In the genomic region with DNA sequence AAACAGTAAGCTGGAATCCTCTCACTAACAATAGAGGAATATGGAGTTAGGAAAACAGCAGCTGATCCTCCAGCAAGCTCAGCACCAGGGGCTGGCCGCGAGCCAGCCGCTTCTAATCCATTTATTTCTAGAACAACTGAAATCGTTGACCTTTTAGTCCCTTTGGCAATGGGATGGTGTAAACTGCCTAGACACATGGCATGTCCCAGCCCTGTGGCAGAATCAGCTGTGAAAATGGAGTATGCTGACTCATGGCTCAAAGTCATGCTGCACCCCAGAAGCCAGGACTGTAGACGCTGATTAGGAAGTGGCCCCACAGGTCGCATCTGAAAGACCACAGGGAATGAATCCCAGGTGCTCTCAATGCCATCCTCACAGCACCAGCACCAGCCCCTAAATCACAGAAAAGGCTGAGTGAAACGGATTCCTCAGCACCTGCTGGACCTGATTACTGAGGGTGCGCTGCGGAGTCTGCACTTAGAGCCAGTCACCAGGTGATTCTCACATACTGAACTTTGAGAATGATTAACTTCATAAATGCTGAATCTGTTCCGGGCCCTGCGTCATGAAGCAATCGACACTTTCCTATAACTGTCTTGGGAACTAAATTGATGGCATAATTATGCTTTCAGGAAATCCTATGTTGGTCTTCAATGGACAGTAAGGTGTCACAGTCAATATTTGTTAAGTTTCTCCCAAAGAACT, we compare ENCODE assay signal across 11 mouse cellular contexts. TPM values are rescaled to one million over a fixed set of nuclear protein-coding genes. Genes with fewer than 3 reads are reported as not detected.
DNase-seq lines count a peak whose midpoint lies in the region; ATAC-seq and TF ChIP-seq lines count a peak whose summit lies in the region.
"Had no signal": no experiment of that assay in that cellular context is flagged by ENCODE, and none has a peak within 500 bp of the region (broad histone marks: within the 10 kb centered on the region; RNA-seq: fewer than 3 reads in every experiment).

No protein-coding gene starts in this region.

- TF ChIP-seq CTCF in liver, adult 2 months (IDR thresholded peaks at IDR 0.05; ENCODE audit: low read depth, low read length) = no peak

- DNase-seq in gastrocnemius, postnatal 25 days = peak; percentile 4
- no peak for DNase-seq in gastrocnemius, postnatal 10 days
- peak; percentile 49 for DNase-seq in liver, adult 2 months (ENCODE audit: extremely low read depth, low read depth, low spot score)
- DNase-seq in liver = no peak
- peak; percentile 83 for DNase-seq in retina, postnatal 1 day
- no peak for DNase-seq in lung, adult 18-20 months
- no peak for DNase-seq in left cerebral cortex, postnatal 25 days (ENCODE audit: low spot score in 2 of 2)
- DNase-seq: heart, postnatal 14 days; lung, postnatal 36 days had no signal

- peak; percentile 87 for ATAC-seq in intestine, embryonic 16.5 days

- TF ChIP-seq POLR2A in liver, adult 2 months (IDR thresholded peaks at IDR 0.05; ENCODE audit: extremely low read depth, insufficient read depth, low read length) = no peak

- H3K27ac ChIP-seq in liver, adult 2 months (replicated peaks; ENCODE audit: insufficient read depth, low read depth, low read length) = no peak overlapping the region
- H3K27ac ChIP-seq in intestine, embryonic 16.5 days (ENCODE audit: low read length) = no peak overlapping the region

- H3K36me3 ChIP-seq in liver, adult 2 months (ENCODE audit: control insufficient read depth, insufficient read depth, low read length) = no peaks in the 10 kb centered on the region
- no peaks in the 10 kb centered on the region for H3K36me3 ChIP-seq in intestine, embryonic 16.5 days (ENCODE audit: control insufficient read depth, insufficient read depth, low read length)

- H3K79me2 ChIP-seq in liver, adult 2 months (ENCODE audit: control insufficient read depth, insufficient read depth, low read length) = no peaks in the 10 kb centered on the region

- H3K27me3 ChIP-seq in liver, adult 2 months (ENCODE audit: control insufficient read depth, insufficient read depth, low read length) = no peaks in the 10 kb centered on the region
- H3K27me3 ChIP-seq in intestine, embryonic 16.5 days (replicated peaks; ENCODE audit: control insufficient read depth, insufficient read depth, low read length) = no peaks in the 10 kb centered on the region

- H3K4me1 ChIP-seq in liver, adult 2 months (ENCODE audit: control insufficient read depth, insufficient read depth, low read length) = no peaks in the 10 kb centered on the region
- no peaks in the 10 kb centered on the region for H3K4me1 ChIP-seq in intestine, embryonic 16.5 days (ENCODE audit: control insufficient read depth, insufficient read depth, low read length)

- WGBS in liver, adult 2 months = 78% methylated on average over 12 of the region's 12 CpGs
- 50% methylated on average over 12 of the region's 12 CpGs for WGBS in intestine, embryonic 16.5 days

- no peaks in the 10 kb centered on the region for H3K9me3 ChIP-seq in intestine, embryonic 16.5 days (ENCODE audit: control insufficient read depth, low read length)

- H3K4me3 ChIP-seq in liver, adult 2 months (ENCODE audit: insufficient read depth, low read depth, low read length) = no peak overlapping the region
- H3K4me3 ChIP-seq in intestine, embryonic 16.5 days (ENCODE audit: low read length) = no peak overlapping the region

- intact Hi-C loops in left cerebral cortex, postnatal 25 days (cut with DNase I) = no loop called here

- no peak overlapping the region for H3K4me2 ChIP-seq in intestine, embryonic 16.5 days (ENCODE audit: low read depth, low read length)
- H3K4me2 ChIP-seq: liver, embryonic 11.5 days had no signal

- no peak overlapping the region for H3K9ac ChIP-seq in liver, adult 2 months (ENCODE audit: low read depth, low read length)
- no peak overlapping the region for H3K9ac ChIP-seq in intestine, embryonic 16.5 days (ENCODE audit: low read depth, low read length)

RNA-seq across cellular contexts. Expression of a gene that starts 26.5 kb away (rescaled TPM):
- total RNA-seq in gastrocnemius, postnatal 25 days (2021) = under 1 TPM; 0.13 to 0.54 TPM
- 1 to 10 TPM; 3.0 to 3.4 TPM for total RNA-seq in gastrocnemius, postnatal 10 days (2021)
- 0.09 and 0.20 TPM in 2 replicates for total RNA-seq in liver, adult 2 months (2014; rRNA removed)
- 0.02 TPM in 2 replicates for polyA plus RNA-seq in liver, adult 2 months (2012; rRNA removed)
- 5.6 and 7.7 TPM in 2 replicates for polyA plus RNA-seq in intestine, embryonic 16.5 days (2015; fragmentation: Nextera tagmentation; extraction: Ambion mirVana)
- total RNA-seq in left cerebral cortex, postnatal 25 days (2021) = under 1 TPM; 0.57 to 0.92 TPM

Comparison
In these comparisons a context has a peak if more than half of its experiments do, and no peak if none do; other contexts are left out.
1. DNase-seq: peak in gastrocnemius, postnatal 25 days (single experiment), liver, adult 2 months (single experiment) and retina, postnatal 1 day (single experiment); none in gastrocnemius, postnatal 10 days (single experiment), liver (single experiment), lung, adult 18-20 months (0 of 2) and left cerebral cortex, postnatal 25 days (0 of 2).